Mouse (Mus musculus) hindbrain, embryonic 13.5 days (tissue): ENCODE measurements at regions not wholly inside any gene's neighbourhood (a gene's known extent, or its start where the extent isn't known, plus 50 kb on each side); places are given as distances from the start of the nearest gene placed in this dataset.
"Not testable (repeated sequence)": the region's sequence is repeated elsewhere in the genome, so short reads cannot be mapped to it uniquely, and the experiment has no call there.

Source experiments
- ATAC-seq: fragments of 200-750 bp; cut with Nextera tagmentation; 2 replicates; pipeline ENCODE4 v1.8.0; 2017; ENCODE audit warnings: moderate TSS enrichment; ENCODE audit not compliant: low FRiP score
- H3K27ac ChIP-seq: fragments of 300-500 bp; sonication (generic); 2 replicates; pipeline ENCODE4 v1.5.1; 2015; ENCODE audit warnings: inconsistent platforms, mild to moderate bottlenecking, moderate library complexity
- H3K27me3 ChIP-seq: fragments of 300-500 bp; sonication (generic); 2 replicates; pipeline ENCODE4 v1.6.1; 2015; ENCODE audit warnings: mild to moderate bottlenecking, inconsistent platforms
- H3K36me3 ChIP-seq: fragments of 300-500 bp; sonication (generic); 2 replicates; pipeline ENCODE4 v1.6.1; 2015; ENCODE audit warnings: mild to moderate bottlenecking, inconsistent platforms
- H3K4me1 ChIP-seq: fragments of 300-500 bp; sonication (generic); replicated peaks from 2 replicates; pipeline ENCODE4 v1.6.1; 2015; ENCODE audit warnings: inconsistent platforms
- H3K4me2 ChIP-seq: fragments of 300-500 bp; sonication (generic); 2 replicates; pipeline ENCODE4 v1.6.1; 2015; ENCODE audit warnings: inconsistent platforms, mild to moderate bottlenecking, moderate library complexity
- H3K4me3 ChIP-seq: fragments of 300-500 bp; sonication (generic); 2 replicates; pipeline ENCODE4 v1.5.1; 2015; ENCODE audit warnings: mild to moderate bottlenecking, inconsistent platforms
- H3K9ac ChIP-seq: fragments of 300-500 bp; sonication (generic); 2 replicates; pipeline ENCODE4 v1.6.1; 2015; ENCODE audit warnings: mild to moderate bottlenecking, inconsistent platforms
- H3K9me3 ChIP-seq: fragments of 300-500 bp; sonication (generic); 2 replicates; pipeline ENCODE4 v1.6.1; 2016; ENCODE audit warnings: inconsistent platforms
- WGBS: fragments of 180-500 bp; shearing (Covaris S2); methylation state at CpG from one replicate; pipeline ENCODE4 v1.1.7; 2015; 5-methylcytosine and 5-hydroxymethylcytosine counted together

GRCm38 (mm10) chrX:18960465-18960864, 499.3 kb upstream of the 4930578C19Rik start:
- Histone ChIP-seq H3K27ac (no peak overlapping the region), H3K4me1 (no peaks in the 10 kb centered on the region), H3K9ac (no peak overlapping the region), H3K9me3 (no peaks in the 10 kb centered on the region), H3K4me3 (no peak overlapping the region), H3K36me3 (no peaks in the 10 kb centered on the region), H3K27me3 (no peaks in the 10 kb centered on the region), H3K4me2 (no peak overlapping the region)
- WGBS: 65% methylated on average over 1 of the region's 1 CpGs
- no peak for ATAC-seq

GRCm38 (mm10) chrX:18942612-18943011, 481.4 kb upstream of the 4930578C19Rik start:
- H3K4me1 ChIP-seq: no peaks in the 10 kb centered on the region
- H3K9me3 ChIP-seq: no peaks in the 10 kb centered on the region
- H3K27ac ChIP-seq: no peak overlapping the region
- no peak for ATAC-seq
- H3K27me3 ChIP-seq: no peaks in the 10 kb centered on the region
- no peak overlapping the region for H3K4me3 ChIP-seq
- no peaks in the 10 kb centered on the region for H3K36me3 ChIP-seq
- no peak overlapping the region for H3K9ac ChIP-seq
- no peak overlapping the region for H3K4me2 ChIP-seq
- 84% methylated on average over 1 of the region's 1 CpGs for WGBS

GRCm38 (mm10) chrX:18933340-18933739, 472.1 kb upstream of the 4930578C19Rik start:
- ATAC-seq: no peak
- no peak overlapping the region for H3K4me3 ChIP-seq
- no peak overlapping the region for H3K9ac ChIP-seq
- no peaks in the 10 kb centered on the region for H3K27me3 ChIP-seq
- WGBS: 53% methylated on average over 1 of the region's 1 CpGs
- H3K27ac ChIP-seq: no peak overlapping the region
- H3K4me1 ChIP-seq: no peaks in the 10 kb centered on the region
- H3K9me3 ChIP-seq: no peaks in the 10 kb centered on the region
- no peaks in the 10 kb centered on the region for H3K36me3 ChIP-seq
- no peak overlapping the region for H3K4me2 ChIP-seq

GRCm38 (mm10) chrX:18923084-18923483, 461.9 kb upstream of the 4930578C19Rik start:
- Histone ChIP-seq H3K36me3 (no peaks in the 10 kb centered on the region), H3K4me1 (no peaks in the 10 kb centered on the region), H3K27me3 (no peaks in the 10 kb centered on the region), H3K27ac (no peak overlapping the region), H3K4me2 (no peak overlapping the region), H3K9me3 (no peaks in the 10 kb centered on the region), H3K9ac (no peak overlapping the region), H3K4me3 (no peak overlapping the region)
- WGBS: 74% methylated on average over 1 of the region's 1 CpGs
- ATAC-seq: no peak

DNA sequence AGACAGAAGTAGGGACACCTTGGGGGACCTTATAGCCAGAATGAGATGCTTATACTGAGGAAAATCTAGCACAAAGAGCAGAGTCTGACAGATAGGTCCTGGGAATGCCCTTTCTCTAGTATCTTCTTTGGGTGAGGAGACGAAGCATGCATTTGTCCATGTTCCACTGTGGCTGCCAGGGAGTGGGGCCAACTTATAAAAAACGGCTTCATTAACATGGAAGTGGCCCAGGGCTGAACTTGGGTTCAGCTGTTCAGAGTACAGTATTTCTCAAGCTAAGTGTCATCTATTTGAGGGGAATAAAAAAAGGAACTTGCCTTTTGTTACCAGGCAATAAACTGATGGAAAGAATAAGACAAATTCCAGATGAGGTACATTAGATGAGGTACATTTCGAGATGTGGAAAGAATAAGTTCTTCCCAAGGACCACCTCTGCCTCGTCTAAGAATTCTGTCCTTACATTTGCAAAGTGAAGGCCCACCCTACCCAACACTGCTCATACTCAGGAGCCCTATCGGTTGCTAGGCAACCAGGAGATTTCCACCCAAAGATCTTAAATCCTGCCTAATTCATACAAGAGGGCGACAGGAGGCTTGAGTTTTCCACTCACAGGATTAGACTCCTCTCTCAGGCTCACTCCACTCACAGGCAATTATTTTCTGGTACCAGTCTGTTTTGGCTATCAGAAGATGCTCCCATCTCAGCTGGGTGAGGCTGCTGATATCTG, 460.3 kb upstream of the 4930578C19Rik start:
- Histone ChIP-seq H3K27me3 (no peaks in the 10 kb centered on the region), H3K36me3 (no peaks in the 10 kb centered on the region), H3K9me3 (no peaks in the 10 kb centered on the region), H3K9ac (no peak overlapping the region), H3K4me1 (no peaks in the 10 kb centered on the region), H3K4me3 (no peak overlapping the region), H3K27ac (no peak overlapping the region), H3K4me2 (no peak overlapping the region)
- no peak for ATAC-seq
- 65% methylated on average over 6 of the region's 6 CpGs for WGBS

- Histone ChIP-seq H3K4me1 (no peaks in the 10 kb centered on the region), H3K9ac (no peak overlapping the region), H3K27me3 (no peaks in the 10 kb centered on the region), H3K4me2 (no peak overlapping the region), H3K27ac (no peak overlapping the region), H3K36me3 (no peaks in the 10 kb centered on the region), H3K9me3 (no peaks in the 10 kb centered on the region), H3K4me3 (no peak overlapping the region)
- whole genome bisulfite sequencing: 87% methylated on average over 2 of the region's 2 CpGs
- no peak for ATAC-seq
Measured at GRCm38 (mm10) chrX:18882784-18883171, 421.6 kb upstream of the 4930578C19Rik start.

GRCm38 (mm10) chrX:18882088-18882783, 421.0 kb upstream of the 4930578C19Rik start:
- no peaks in the 10 kb centered on the region for H3K4me1 ChIP-seq
- ATAC-seq: no peak
- H3K9me3 ChIP-seq: no peaks in the 10 kb centered on the region
- H3K27me3 ChIP-seq: no peaks in the 10 kb centered on the region
- H3K27ac ChIP-seq: no peak overlapping the region
- no peak overlapping the region for H3K4me2 ChIP-seq
- no peak overlapping the region for H3K9ac ChIP-seq
- no peaks in the 10 kb centered on the region for H3K36me3 ChIP-seq
- WGBS: 75% methylated on average over 8 of the region's 8 CpGs
- no peak overlapping the region for H3K4me3 ChIP-seq

- Histone ChIP-seq H3K4me2 (no peak overlapping the region), H3K9ac (no peak overlapping the region), H3K9me3 (no peaks in the 10 kb centered on the region), H3K27me3 (no peaks in the 10 kb centered on the region), H3K4me3 (no peak overlapping the region), H3K27ac (no peak overlapping the region), H3K36me3 (no peaks in the 10 kb centered on the region), H3K4me1 (no peaks in the 10 kb centered on the region)
- WGBS: 81% methylated on average over 1 of the region's 1 CpGs
- no peak for ATAC-seq
Measured at GRCm38 (mm10) chrX:18875734-18876133, 414.5 kb upstream of the 4930578C19Rik start.

- Histone ChIP-seq H3K27me3 (no peaks in the 10 kb centered on the region), H3K27ac (no peak overlapping the region), H3K36me3 (no peaks in the 10 kb centered on the region), H3K9ac (no peak overlapping the region), H3K4me1 (no peaks in the 10 kb centered on the region), H3K4me3 (no peak overlapping the region), H3K4me2 (no peak overlapping the region), H3K9me3 (no peaks in the 10 kb centered on the region)
- no peak for ATAC-seq
Measured at GRCm38 (mm10) chrX:18874051-18874450, 412.9 kb upstream of the 4930578C19Rik start.

DNA sequence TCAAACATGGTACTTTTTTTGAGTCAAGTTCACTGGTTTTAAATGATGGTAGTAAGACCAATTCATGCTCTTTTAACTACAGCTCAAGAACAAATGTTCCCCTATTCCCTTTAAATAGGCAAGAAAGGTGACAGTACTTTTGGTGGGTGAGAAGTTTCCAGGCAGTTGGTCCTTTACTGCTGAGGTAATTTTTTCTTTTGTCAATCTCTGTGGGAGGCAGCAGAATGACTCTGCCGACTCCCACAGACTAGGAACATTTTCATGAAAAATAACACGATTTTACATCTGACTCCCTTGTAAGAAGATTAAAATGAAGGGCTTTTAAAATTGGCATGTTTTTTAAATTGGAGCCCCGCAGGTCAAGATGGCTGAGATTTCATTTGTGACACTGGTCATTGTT, 377.5 kb upstream of the 4930578C19Rik start:
- ATAC-seq: no peak
- Histone ChIP-seq H3K9ac (no peak overlapping the region), H3K4me3 (no peak overlapping the region), H3K27ac (no peak overlapping the region), H3K27me3 (no peaks in the 10 kb centered on the region), H3K4me2 (no peak overlapping the region), H3K4me1 (no peaks in the 10 kb centered on the region), H3K36me3 (no peaks in the 10 kb centered on the region), H3K9me3 (no peaks in the 10 kb centered on the region)
- 33% methylated on average over 3 of the region's 3 CpGs for WGBS

- H3K9ac ChIP-seq, H3K27ac ChIP-seq, H3K27me3 ChIP-seq, H3K36me3 ChIP-seq, H3K4me3 ChIP-seq, H3K9me3 ChIP-seq, H3K4me1 ChIP-seq, ATAC-seq, H3K4me2 ChIP-seq: not testable (repeated sequence)
- WGBS: 77% methylated on average over 1 of the region's 1 CpGs
Measured at GRCm38 (mm10) chrX:18824971-18825370, 363.8 kb upstream of the 4930578C19Rik start.

GRCm38 (mm10) chrX:18814441-18814973, 353.3 kb upstream of the 4930578C19Rik start:
- 0 out of 2 replicates have a peak, but pooled peaks have one; percentile 36 for ATAC-seq
- no peak overlapping the region for H3K9ac ChIP-seq
- H3K9me3 ChIP-seq: no peaks in the 10 kb centered on the region
- H3K4me1 ChIP-seq: no peaks in the 10 kb centered on the region
- H3K4me2 ChIP-seq: no peak overlapping the region
- no peak overlapping the region for H3K4me3 ChIP-seq
- WGBS: 10% methylated on average over 3 of the region's 3 CpGs
- no peak overlapping the region for H3K27ac ChIP-seq
- no peaks in the 10 kb centered on the region for H3K36me3 ChIP-seq
- H3K27me3 ChIP-seq: no peaks in the 10 kb centered on the region
